Mouse (Mus musculus) T-helper 17 cell (primary cell): Measurements from ENCODE around the gene Gna15.

Source experiments
- in situ Hi-C, 2 experiments: fragments of 300-600 bp; cut with MboI, MseI; formaldehyde crosslinking; loops; 1 replicate in 1 of 2; 2 replicates in 1 of 2; pipeline ENCODE4 v1.15.1; 2025; ENCODE audit warnings: high pct_unique_total_duplicates in 2 of 2

The Gna15 gene

GRCm38 (mm10) chr10:81524051-81524605, at the start of gene Gna15:
Gene Gna15 (minus strand): TSS chr10:81524225.
- in situ Hi-C loops = no loop called here

GRCm38 (mm10) chr10:81572975-81573374, 49.0 kb upstream of the Gna15 start:
- in situ Hi-C loops = loop anchor here in 1 of 2 experiments (5.0 kb wide), 1 partner anchor 34 kb away; the partner anchor contains the start of gene BC025920

GRCm38 (mm10) chr10:81572133-81572671, 48.2 kb upstream of the Gna15 start:
- in situ Hi-C loops = loop anchor here in 1 of 2 experiments (5.0 kb wide), 1 partner anchor 35 kb away; the partner anchor contains the start of gene BC025920

DNA sequence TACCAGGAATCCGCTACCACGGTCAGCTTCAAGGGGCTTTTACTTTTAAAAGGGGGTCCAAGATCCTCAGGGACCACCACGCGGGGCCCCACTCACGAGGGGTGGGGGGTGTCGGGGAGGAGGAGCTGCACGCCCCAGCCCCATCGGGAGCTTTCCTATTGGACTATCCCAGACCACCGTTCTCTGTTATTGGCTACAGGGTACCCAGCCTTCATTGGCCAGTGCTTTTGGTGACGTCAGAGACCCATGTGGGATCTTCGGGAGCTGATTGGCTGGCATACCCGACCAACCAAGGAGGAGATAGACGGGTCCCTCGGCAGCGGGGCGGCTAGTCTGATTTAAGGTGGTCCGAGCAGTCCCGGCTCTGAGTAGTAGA, 47.5 kb upstream of the Gna15 start:
- in situ Hi-C loops = loop anchor here in 1 of 2 experiments (5.0 kb wide), 1 partner anchor 36 kb away; the partner anchor contains the start of gene BC025920

GRCm38 (mm10) chr10:81570831-81571500, 46.9 kb upstream of the Gna15 start:
- in situ Hi-C loops = loop anchor here in 1 of 2 experiments (5.0 kb wide), 1 partner anchor 36 kb away; the partner anchor contains the start of gene BC025920

DNA sequence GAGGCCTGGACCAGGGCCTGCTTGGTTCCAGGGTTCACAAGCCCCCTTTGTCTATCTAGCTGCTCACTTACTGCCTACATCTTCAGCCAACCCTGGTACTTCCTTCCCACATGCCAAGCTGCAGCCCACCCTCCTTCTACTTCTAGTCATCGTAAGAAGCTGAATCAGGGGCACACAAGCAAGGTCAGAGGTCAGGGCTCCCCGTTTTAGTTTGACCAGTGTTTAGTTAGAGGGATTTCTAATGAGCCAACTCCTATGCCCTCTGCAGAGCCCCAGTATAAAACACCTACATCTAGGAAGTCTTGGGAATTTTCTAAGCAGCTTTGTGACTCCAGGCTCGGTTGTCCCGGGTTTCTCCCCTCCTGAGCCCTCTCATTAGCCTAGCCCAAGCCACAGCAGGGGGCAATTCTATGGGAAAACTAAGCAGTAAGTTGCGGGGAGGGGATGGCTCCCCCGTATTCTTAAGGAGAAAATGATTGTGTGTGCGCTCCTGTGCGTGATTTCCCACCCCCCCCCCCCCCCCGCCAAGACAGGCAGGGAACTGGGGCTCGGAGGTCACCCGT, 46.3 kb upstream of the Gna15 start:
- in situ Hi-C loops = loop anchor here in 1 of 2 experiments (5.0 kb wide), 1 partner anchor 37 kb away; the partner anchor contains the start of gene BC025920

DNA sequence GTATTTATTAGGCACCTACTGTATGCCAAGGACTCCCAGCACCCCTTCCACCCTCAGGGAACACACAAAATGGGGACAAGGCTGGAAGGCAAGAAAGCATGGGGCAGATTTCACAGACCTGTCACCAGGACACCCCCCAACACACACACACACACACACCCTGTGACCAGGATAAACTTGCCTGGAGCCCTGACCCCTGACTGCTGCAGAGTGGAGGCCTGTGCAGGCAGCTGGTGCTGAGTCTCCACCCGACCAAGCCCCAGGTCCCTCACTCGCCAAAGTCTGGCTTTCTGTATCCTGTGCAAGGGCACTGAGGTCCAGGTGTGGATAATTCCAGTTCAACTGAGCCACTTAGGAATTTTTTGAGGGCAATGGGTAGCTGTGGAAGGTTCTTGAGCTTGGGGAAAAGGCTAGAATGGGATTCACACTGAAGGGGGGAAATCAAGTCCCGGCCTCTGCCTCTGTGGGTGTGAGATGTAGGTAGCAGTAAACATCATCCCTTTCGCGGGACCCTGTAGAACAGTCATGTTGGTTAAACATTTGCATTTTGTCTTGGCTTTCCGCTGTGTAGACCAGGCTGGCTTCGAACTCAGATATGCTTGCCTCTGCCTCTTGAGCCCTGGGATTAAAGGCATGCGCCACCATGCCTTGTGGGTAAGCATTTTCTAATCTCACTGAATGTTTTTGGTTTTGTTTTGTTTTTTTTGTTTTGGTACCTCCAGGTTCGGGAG, 45.6 kb upstream of the Gna15 start:
- in situ Hi-C loops = loop anchor here in 1 of 2 experiments (5.0 kb wide), 1 partner anchor 38 kb away; the partner anchor contains the start of gene BC025920

- in situ Hi-C loops = no loop called here
Measured at GRCm38 (mm10) chr10:81568381-81569191, 44.6 kb upstream of the Gna15 start.

DNA sequence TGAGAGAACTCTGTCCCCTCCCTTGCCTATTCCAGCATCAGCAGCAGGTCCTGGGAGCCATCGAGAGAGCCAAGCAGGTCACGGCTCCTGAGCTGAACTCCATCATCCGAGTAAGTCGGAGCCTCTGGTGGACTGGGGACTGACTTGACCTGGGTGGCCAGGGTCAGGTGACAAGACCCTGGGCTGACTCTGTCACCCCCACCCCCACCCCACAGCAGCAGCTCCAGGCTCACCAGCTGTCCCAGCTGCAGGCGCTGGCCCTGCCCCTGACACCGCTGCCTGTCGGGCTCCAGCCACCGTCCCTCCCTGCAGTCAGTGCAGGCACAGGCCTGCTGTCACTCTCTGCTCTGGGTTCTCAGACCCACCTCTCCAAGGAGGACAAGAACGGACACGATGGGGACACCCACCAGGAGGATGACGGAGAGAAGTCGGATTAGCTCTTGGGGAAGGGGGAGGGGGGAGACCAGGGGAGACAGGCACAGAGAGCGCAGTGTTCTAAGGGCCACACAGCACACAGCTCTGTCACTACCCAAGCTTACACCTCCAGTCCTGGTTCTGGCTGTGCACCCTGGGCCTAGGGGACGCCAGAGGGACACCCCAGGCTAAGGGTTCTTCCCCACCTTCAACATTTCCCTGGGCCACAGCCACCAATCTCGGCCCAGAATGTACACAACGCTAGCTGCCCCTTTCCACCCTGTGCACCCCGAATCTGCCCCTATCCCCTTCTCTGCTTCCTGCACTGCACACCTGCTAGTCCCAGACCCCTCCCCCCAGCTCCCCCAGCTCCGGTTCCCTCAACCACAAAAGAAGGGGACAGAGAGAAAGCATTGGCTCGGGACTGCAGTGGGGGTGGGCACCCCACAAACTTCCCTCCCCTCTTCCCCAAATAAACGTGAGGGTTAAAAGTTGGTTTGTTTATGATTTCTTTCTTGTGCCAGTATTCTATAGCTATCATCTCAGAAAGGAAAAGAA, 41.5 kb upstream of the Gna15 start:
- in situ Hi-C loops = no loop called here

DNA sequence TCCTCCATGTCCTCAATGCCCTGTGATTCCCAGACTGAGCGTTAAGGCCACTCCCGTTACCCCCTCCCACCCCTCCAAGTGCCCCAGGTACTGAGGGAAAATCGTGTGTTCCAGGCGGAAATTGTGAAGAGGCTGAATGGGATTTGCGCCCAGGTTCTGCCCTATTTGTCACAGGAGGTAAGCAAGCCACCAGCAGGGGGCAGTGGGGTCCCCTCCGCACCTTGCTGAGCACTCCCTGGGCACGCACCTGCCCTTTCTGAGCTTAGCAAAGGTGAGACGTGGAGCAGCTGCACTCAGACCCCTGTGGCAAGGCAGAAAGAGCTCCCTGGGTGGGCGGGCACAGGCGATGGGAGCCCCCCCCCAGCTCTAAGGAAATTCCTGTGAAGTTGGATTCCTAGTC, 40.7 kb upstream of the Gna15 start:
- in situ Hi-C loops = no loop called here

GRCm38 (mm10) chr10:81564216-81564615, 40.2 kb upstream of the Gna15 start:
- in situ Hi-C loops = no loop called here

DNA sequence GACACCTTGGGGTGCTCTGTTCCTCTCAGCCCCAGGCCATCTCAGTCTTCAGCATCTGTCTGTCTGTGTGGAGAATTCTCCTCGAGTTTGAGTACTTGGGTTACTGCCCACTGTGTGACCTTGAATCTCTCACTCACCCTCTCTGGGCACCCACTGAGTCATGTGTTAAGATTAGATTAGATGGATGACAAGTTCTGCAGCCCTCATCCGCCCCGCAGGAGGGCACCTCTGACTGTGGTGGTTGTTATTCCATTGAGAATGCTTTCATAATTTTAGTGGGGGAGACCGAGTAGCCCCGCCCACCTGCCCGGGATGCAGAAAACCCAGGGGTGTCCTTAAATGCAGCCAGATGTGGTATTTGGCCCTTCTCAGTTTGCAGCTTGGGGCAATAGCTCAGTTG, 39.5 kb upstream of the Gna15 start:
- in situ Hi-C loops = no loop called here

DNA sequence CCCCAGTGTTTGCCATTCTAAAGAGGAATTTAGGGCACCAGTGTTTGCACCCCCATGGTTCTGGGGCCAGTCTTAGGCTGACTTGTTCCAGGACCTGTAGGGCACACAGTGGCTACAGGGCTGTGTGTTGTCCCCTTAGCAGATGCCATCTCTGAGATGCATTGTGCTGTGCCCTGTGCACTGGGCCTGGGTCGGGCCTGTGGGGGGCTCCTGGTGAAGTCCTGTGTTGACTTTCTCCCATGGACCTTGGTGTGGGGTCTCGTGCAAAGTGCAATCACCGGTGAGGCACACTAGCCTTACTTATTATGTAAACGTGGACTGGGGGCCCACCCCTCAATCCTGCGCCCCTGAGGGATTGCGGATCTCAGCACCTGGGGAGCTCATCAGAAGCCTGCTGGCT, 38.4 kb upstream of the Gna15 start:
- in situ Hi-C loops = no loop called here

- in situ Hi-C loops = no loop called here
Measured at GRCm38 (mm10) chr10:81560719-81561459, 36.9 kb upstream of the Gna15 start.

DNA sequence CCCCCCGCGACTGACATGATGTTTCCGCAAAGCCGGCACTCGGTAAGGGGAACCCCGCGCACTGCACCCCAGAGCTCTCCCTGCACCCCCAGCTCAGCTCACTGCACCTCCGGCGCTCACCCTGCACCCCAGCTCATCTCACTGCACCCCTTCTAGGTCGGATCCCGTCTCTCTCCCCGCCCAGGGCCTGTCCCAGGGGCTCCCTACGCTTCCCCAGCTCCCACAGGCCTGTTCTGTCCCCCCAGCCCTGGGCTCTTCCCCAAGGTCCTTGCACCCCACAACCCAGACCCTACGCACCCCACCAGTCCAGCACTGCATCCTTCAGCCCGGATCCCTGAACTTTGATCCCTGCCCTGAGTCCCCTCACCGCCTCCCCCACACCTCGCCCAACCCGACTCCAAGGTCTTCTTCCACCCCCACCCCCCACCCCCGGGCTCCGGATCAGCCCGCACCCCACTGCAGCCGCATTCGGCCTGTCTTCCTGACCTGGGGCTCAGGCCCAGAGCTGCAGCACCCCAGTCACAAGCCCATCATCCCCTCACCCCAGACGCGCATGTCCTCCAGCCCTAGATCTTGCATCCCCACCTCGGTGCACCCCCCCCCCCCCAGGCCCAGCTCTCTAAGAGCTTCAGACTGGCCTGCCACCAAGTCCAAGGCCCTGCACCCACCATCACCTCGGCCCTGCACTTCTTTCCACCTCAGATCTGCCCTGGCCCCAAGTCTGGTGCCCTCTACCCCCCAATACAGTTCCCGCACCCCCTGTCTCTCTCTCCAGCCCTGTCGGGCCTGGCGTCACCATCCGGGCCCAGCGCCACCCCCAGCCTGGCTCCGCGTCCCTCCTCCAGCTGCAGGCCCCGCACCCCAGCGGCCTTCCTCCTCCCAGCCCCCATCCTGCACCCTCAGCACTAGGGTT, 35.9 kb upstream of the Gna15 start:
- in situ Hi-C loops = no loop called here

DNA sequence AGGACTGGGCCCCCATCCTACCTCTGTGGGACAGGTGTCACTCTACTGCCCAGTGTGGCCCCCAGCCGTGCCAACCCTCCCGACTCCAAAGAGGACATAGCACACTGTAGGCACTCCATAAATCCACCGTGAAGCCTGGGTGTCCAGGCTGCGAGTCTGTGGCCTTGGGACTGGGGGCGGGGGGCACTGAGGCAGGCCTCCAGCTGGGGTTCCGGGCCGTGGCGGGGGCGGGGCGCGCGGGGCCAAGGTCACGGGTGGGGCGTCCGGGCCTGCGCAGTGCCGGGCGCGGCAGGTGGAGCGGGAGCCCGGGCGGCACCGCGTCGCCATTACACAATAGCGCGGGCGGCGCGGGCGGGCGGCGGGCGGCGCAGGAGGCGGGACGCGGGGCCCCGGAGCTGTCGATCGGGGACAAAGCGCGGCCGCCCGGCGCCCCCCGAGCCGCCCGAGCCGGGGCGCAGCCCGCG, 35.2 kb upstream of the Gna15 start, which contains the start of gene Aes:
Gene Aes, plus strand, starts transcription at position 326 of the 464 bp plus-strand sequence.
- in situ Hi-C loops = no loop called here

- in situ Hi-C loops = no loop called here
Measured at GRCm38 (mm10) chr10:81557491-81557890, 33.5 kb upstream of the Gna15 start.

- in situ Hi-C loops = no loop called here
Measured at GRCm38 (mm10) chr10:81556282-81556681, 32.3 kb upstream of the Gna15 start.
